Mouse (Mus musculus): Measurements from ENCODE around the gene Patj. TPM values are rescaled to one million over a fixed set of nuclear protein-coding genes. Genes with fewer than 3 reads are reported as not detected.

Gene Patj
- total RNA-seq, 2 experiments from 2014 or later = 2.1 to 3.1 TPM

- no peak for DNase-seq
- intact Hi-C loops (cut with DNase I) = no loop called here
Measured at GRCm38 (mm10) chr4:98564196-98564865, 168.7 kb downstream of the Patj start.

- DNase-seq = no peak
- intact Hi-C loops (cut with DNase I) = no loop called here
Measured at GRCm38 (mm10) chr4:98566741-98567140, 171.2 kb downstream of the Patj start.

- intact Hi-C loops (cut with DNase I) = no loop called here
- no peak for DNase-seq
Measured at GRCm38 (mm10) chr4:98567457-98567856, 171.9 kb downstream of the Patj start.

- intact Hi-C loops (cut with DNase I) = no loop called here
Measured at GRCm38 (mm10) chr4:98569904-98570303, 174.3 kb downstream of the Patj start.

GRCm38 (mm10) chr4:98577275-98577674 is 181.7 kb downstream of the Patj start:
- intact Hi-C loops (cut with DNase I) = no loop called here
- DNase-seq = no peak

More at GRCm38 (mm10) chr4:98569904-98570303, 174.3 kb downstream of the Patj start:
- no peak for DNase-seq

GRCm38 (mm10) chr4:98577957-98578541 is 182.5 kb downstream of the Patj start:
- intact Hi-C loops (cut with DNase I) = no loop called here
- DNase-seq = no peak

GRCm38 (mm10) chr4:98581456-98581855 is 185.9 kb downstream of the Patj start:
- no peak for DNase-seq
- intact Hi-C loops (cut with DNase I) = no loop called here

- no peak for DNase-seq
- intact Hi-C loops (cut with DNase I) = no loop called here
Measured at GRCm38 (mm10) chr4:98584023-98584422, 188.4 kb downstream of the Patj start.

GRCm38 (mm10) chr4:98586303-98586702 is 190.7 kb downstream of the Patj start:
- intact Hi-C loops (cut with DNase I) = no loop called here
- no peak for DNase-seq

GRCm38 (mm10) chr4:98587686-98588085 is 192.1 kb downstream of the Patj start:
- intact Hi-C loops (cut with DNase I) = no loop called here
- DNase-seq = no peak

GRCm38 (mm10) chr4:98593961-98594360 is 198.4 kb downstream of the Patj start:
- DNase-seq = no peak
- intact Hi-C loops (cut with DNase I) = no loop called here

- intact Hi-C loops (cut with DNase I) = no loop called here
- no peak for DNase-seq
Measured at GRCm38 (mm10) chr4:98598546-98598971, 203.0 kb downstream of the Patj start.

- intact Hi-C loops (cut with DNase I) = no loop called here
- no peak for DNase-seq
Measured at GRCm38 (mm10) chr4:98599358-98599757, 203.8 kb downstream of the Patj start.

GRCm38 (mm10) chr4:98603131-98603530 is 207.5 kb downstream of the Patj start:
- DNase-seq = no peak
- intact Hi-C loops (cut with DNase I) = no loop called here

GRCm38 (mm10) chr4:98610501-98610900 is 214.9 kb downstream of the Patj start:
- no peak for DNase-seq
- intact Hi-C loops (cut with DNase I) = no loop called here

- no peak for DNase-seq
- intact Hi-C loops (cut with DNase I) = no loop called here
Measured at GRCm38 (mm10) chr4:98614395-98614794, 218.8 kb downstream of the Patj start.

- no peak for DNase-seq
- intact Hi-C loops (cut with DNase I) = no loop called here
Measured at GRCm38 (mm10) chr4:98619199-98619598, 223.6 kb downstream of the Patj start.

GRCm38 (mm10) chr4:98620986-98621784 is 225.6 kb downstream of the Patj start:
- DNase-seq = no peak
- intact Hi-C loops (cut with DNase I) = no loop called here

- DNase-seq = no peak
- intact Hi-C loops (cut with DNase I) = no loop called here
Measured at GRCm38 (mm10) chr4:98622180-98622579, 226.6 kb downstream of the Patj start.

- intact Hi-C loops (cut with DNase I) = no loop called here
Measured at GRCm38 (mm10) chr4:98622996-98623673, 227.6 kb downstream of the Patj start.

GRCm38 (mm10) chr4:98628286-98628685 is 232.7 kb downstream of the Patj start:
- intact Hi-C loops (cut with DNase I) = no loop called here
- DNase-seq = no peak

More at GRCm38 (mm10) chr4:98622996-98623673, 227.6 kb downstream of the Patj start:
- DNase-seq = no peak
